ENCODE assay signal across 8 mouse cellular contexts in genomic region chr10:78009945-78010293, GRCm38 (mm10). TPM values are rescaled to one million over a fixed set of nuclear protein-coding genes. Genes with fewer than 3 reads are reported as not detected.
DNase-seq lines count a peak whose midpoint lies in the region; ATAC-seq and TF ChIP-seq lines count a peak whose summit lies in the region.

Gene Pfkl, minus strand, starts transcription at chr10:78010083.

- no peak for TF ChIP-seq CTCF in CH12.LX (conservative IDR thresholded peaks at IDR 0.05 in 1 of 2, IDR thresholded peaks at IDR 0.05 in 1 of 2; ENCODE audit: low read depth in 2 of 2, low read length in 2 of 2)
- TF ChIP-seq CTCF in liver, postnatal 0 days (IDR thresholded peaks at IDR 0.05; ENCODE audit: low read depth), result no peak

- in situ Hi-C loops in CH12.LX (cut with MboI; ENCODE audit: low pct_ligation_motif_present, low pct_unique_long_range_greater_than_20kb, low sequenced_read_pairs), result no loop called here

- no peak for TF ChIP-seq RAD21 in CH12.LX (IDR thresholded peaks at IDR 0.05; ENCODE audit: low read depth, low read length)

- DNase-seq in adrenal gland, adult 18-20 months (ENCODE audit: low spot score in 2 of 2), result no peak
- DNase-seq in adrenal gland, adult (ENCODE audit: inconsistent age in 2 of 2, low spot score in 1 of 2), result no peak
- DNase-seq in CH12.LX (ENCODE audit: extremely low read depth), result no peak
- no peak for DNase-seq in liver, postnatal 0 days
- DNase-seq in cerebellum, adult 8-10 months, result no peak
- DNase-seq in urinary bladder, postnatal 10 days (ENCODE audit: low spot score), result no peak

- peaks cover 6% of the 10 kb centered on the region for H3K9me3 ChIP-seq in CH12.LX (replicated peaks; ENCODE audit: low read length)
- no peaks in the 10 kb centered on the region for H3K9me3 ChIP-seq in hindbrain, embryonic 15.5 days
- no peaks in the 10 kb centered on the region for H3K9me3 ChIP-seq in liver, postnatal 0 days (ENCODE audit: low read length)

- TF ChIP-seq EP300 in CH12.LX (IDR thresholded peaks at IDR 0.05; ENCODE audit: low read length), result no peak
- no peak for TF ChIP-seq EP300 in liver, postnatal 0 days (IDR thresholded peaks at IDR 0.05; ENCODE audit: low read depth)

- H3K27me3 ChIP-seq in CH12.LX (replicated peaks), result peaks cover 6% of the 10 kb centered on the region
- H3K27me3 ChIP-seq in hindbrain, embryonic 15.5 days, result 0 out of 2 replicates have a peak, but pooled peaks cover 2% of the 10 kb centered on the region
- no peaks in the 10 kb centered on the region for H3K27me3 ChIP-seq in liver, postnatal 0 days (ENCODE audit: insufficient read depth, low read length)

- H3K36me3 ChIP-seq in CH12.LX (replicated peaks in 1 of 2; ENCODE audit: control insufficient read depth in 1 of 2, insufficient read depth in 1 of 2, low read length in 1 of 2), result peaks cover 2 to 25% of the 10 kb centered on the region in 2 experiments
- no peaks in the 10 kb centered on the region for H3K36me3 ChIP-seq in hindbrain, embryonic 15.5 days
- peaks cover 4% of the 10 kb centered on the region; the same call in 1 of the 2 replicates for H3K36me3 ChIP-seq in liver, postnatal 0 days (replicated peaks; ENCODE audit: insufficient read depth, low read length)

- ATAC-seq in erythroid progenitor cell, adult 5-6 weeks (replicated peaks; ENCODE audit: low FRiP score, poor library complexity, severe bottlenecking), result peak; percentile 23
- no peak for ATAC-seq in hindbrain, embryonic 15.5 days (ENCODE audit: low FRiP score, low read depth)
- ATAC-seq in liver, postnatal 0 days, result peak; percentile 1

- peak within 1 kb of the TSS; percentile 90 for H3K27ac ChIP-seq in CH12.LX (ENCODE audit: insufficient read depth, low read depth)
- H3K27ac ChIP-seq in hindbrain, embryonic 15.5 days (replicated peaks), result peak within 1 kb of the TSS; percentile 92
- peak within 1 kb of the TSS; percentile 94 for H3K27ac ChIP-seq in liver, postnatal 0 days (ENCODE audit: low read depth)

- peaks cover 14% of the 10 kb centered on the region for H3K79me2 ChIP-seq in CH12.LX (replicated peaks; ENCODE audit: control insufficient read depth, extremely low read depth, insufficient read depth, poor library complexity, severe bottlenecking)

- WGBS in hindbrain, embryonic 15.5 days, result 2% methylated on average over 9 of the region's 9 CpGs
- under 1% methylated on average over 9 of the region's 9 CpGs for WGBS in liver, postnatal 0 days (ENCODE audit: insufficient replicate concordance)

- no peak for TF ChIP-seq POLR2A in CH12.LX (IDR thresholded peaks at IDR 0.05; ENCODE audit: low read depth, low read length)

- H3K4me3 ChIP-seq in CH12.LX (replicated peaks in 1 of 3; ENCODE audit: low read depth in 2 of 3, low read length in 2 of 3, poor library complexity in 1 of 3), result peak within 1 kb of the TSS; percentile 87 to 97 (median 96)
- peak within 1 kb of the TSS; percentile 62 for H3K4me3 ChIP-seq in hindbrain, embryonic 15.5 days
- H3K4me3 ChIP-seq in liver, postnatal 0 days (ENCODE audit: low read depth, low read length), result peak within 1 kb of the TSS; percentile 80

- peaks cover 12 to 32% of the 10 kb centered on the region in 2 experiments; a peak in 3 of 4 replicates for H3K4me1 ChIP-seq in CH12.LX (ENCODE audit: control insufficient read depth in 1 of 2, insufficient read depth in 2 of 2)
- peaks cover 41% of the 10 kb centered on the region for H3K4me1 ChIP-seq in hindbrain, embryonic 15.5 days (replicated peaks)
- peaks cover 40% of the 10 kb centered on the region for H3K4me1 ChIP-seq in liver, postnatal 0 days (ENCODE audit: insufficient read depth)

- dilution Hi-C loops in CH12.LX (cut with MboI; ENCODE audit: extremely low pct_ligation_motif_present, extremely low pct_unique_long_range_greater_than_20kb, low sequenced_read_pairs), result no loop called here

- H3K4me2 ChIP-seq in CH12.LX (ENCODE audit: insufficient read depth, low read depth, poor library complexity, severe bottlenecking), result peak within 1 kb of the TSS; percentile 83
- H3K4me2 ChIP-seq in hindbrain, embryonic 15.5 days, result peak within 1 kb of the TSS; percentile 90
- H3K4me2 ChIP-seq in liver, postnatal 0 days (ENCODE audit: low read depth, low read length), result peak within 1 kb of the TSS; percentile 87

- H3K9ac ChIP-seq in CH12.LX (ENCODE audit: insufficient read depth, low read depth), result peak within 1 kb of the TSS; percentile 96
- peak within 1 kb of the TSS; percentile 74 for H3K9ac ChIP-seq in hindbrain, embryonic 15.5 days
- peak within 1 kb of the TSS; percentile 70 for H3K9ac ChIP-seq in liver, postnatal 0 days (replicated peaks)

TF ChIP-seq in CH12.LX, 34 proteins besides CTCF, POLR2A, EP300 and RAD21:
- TF ChIP-seq MAFK (IDR thresholded peaks at IDR 0.05; ENCODE audit: insufficient replicate concordance, low read length), result 0 out of 2 replicates have a peak, but pooled peaks have one; percentile 31
- TF ChIP-seq ZC3H11A (IDR thresholded peaks at IDR 0.05; ENCODE audit: low read depth, low read length), result no peak
- peak; percentile 45; the same call in 1 of the 2 replicates for TF ChIP-seq MAZ (IDR thresholded peaks at IDR 0.05; ENCODE audit: low read depth, low read length)
- TF ChIP-seq TCF12 (IDR thresholded peaks at IDR 0.05; ENCODE audit: low read depth, low read length), result no peak
- TF ChIP-seq UBTF (IDR thresholded peaks at IDR 0.05; ENCODE audit: low read depth, low read length), result no peak; the same call in 1 of the 2 replicates
- no peak for TF ChIP-seq CHD2 (IDR thresholded peaks at IDR 0.05; ENCODE audit: low read length)
- TF ChIP-seq PAX5 (IDR thresholded peaks at IDR 0.05; ENCODE audit: low read length), result no peak
- TF ChIP-seq NRF1 (IDR thresholded peaks at IDR 0.05; ENCODE audit: low read depth, low read length), result no peak
- TF ChIP-seq NELFE (IDR thresholded peaks at IDR 0.05; ENCODE audit: low read depth, low read length), result no peak

RNA-seq across cellular contexts. Expression of gene Pfkl, which starts in this region (rescaled TPM):
- total RNA-seq in adrenal gland, adult 18-20 months (2021), result 100 to 1,000 TPM; 137 to 283 TPM
- total RNA-seq in CH12.LX (2012; rRNA removed) (113 and 210 TPM in 2 replicates), CH12.LX (2014; rRNA removed) (125 and 159 TPM in 2 replicates)
- polyA plus RNA-seq in CH12.LX (2012; ENCODE audit: insufficient read length, low read depth), result 95.9 and 106 TPM in 2 replicates
- 0.42 and 1.8 TPM in 2 replicates for total RNA-seq in erythroid progenitor cell, adult 5-6 weeks (2015; ENCODE audit: low replicate concordance)
- 9.2 and 9.8 TPM in 2 replicates for total RNA-seq in erythroid progenitor cell, adult 5-6 weeks (2017; ENCODE audit: low replicate concordance)
- 120 and 126 TPM in 2 replicates for polyA plus RNA-seq in hindbrain, embryonic 15.5 days (2015; fragmentation: Nextera tagmentation; extraction: Ambion mirVana)
- 23.5 and 31.3 TPM in 2 replicates for polyA plus RNA-seq in liver, postnatal 0 days (2015; fragmentation: Nextera tagmentation; extraction: Ambion mirVana)

Comparison
In these comparisons a context has a peak if more than half of its experiments do, and no peak if none do; other contexts are left out.
1. RNA of gene Pfkl (total RNA-seq): 137 to 283 TPM in adrenal gland, adult 18-20 months and 113 to 210 TPM in CH12.LX; 0.42 to 9.8 TPM in erythroid progenitor cell, adult 5-6 weeks; every median in the first group is over 10 times any median in the second.
2. Peak in every context shown above with its lines, with median percentiles within 50 percentile points of each other: H3K27ac ChIP-seq, H3K4me2 ChIP-seq, H3K4me3 ChIP-seq and H3K9ac ChIP-seq.